Mouse (Mus musculus): Measurements from ENCODE around the gene Cdc25a.

DNA sequence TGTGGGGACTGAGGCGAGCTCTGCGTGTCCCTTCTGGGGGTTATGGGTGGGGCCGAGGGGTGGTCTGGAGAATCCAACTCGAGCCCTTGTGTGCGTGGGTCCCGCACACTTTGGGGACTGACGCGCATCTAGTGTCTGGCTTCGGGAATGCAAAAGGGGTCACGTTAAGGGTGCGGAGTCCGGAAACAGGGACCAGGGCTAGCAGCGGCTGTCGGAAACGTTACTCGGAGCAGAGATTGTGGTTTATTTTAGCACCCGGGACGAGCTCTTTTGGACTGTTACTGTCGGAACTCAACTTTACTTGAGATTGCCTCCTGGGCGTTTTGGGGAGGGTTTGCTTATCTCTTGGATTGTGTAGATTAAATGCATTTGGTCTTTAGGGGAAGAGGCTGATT is 57.0 kb downstream of the Cdc25a start:
- TF ChIP-seq POLR2A (IDR thresholded peaks at IDR 0.05; ENCODE audit: low read depth, low read length), result no peak
- no peak for TF ChIP-seq CTCF (conservative IDR thresholded peaks at IDR 0.05; ENCODE audit: insufficient read depth, insufficient read length, low read depth, low read length)

All from kidney, adult 2 months (tissue).